Mouse (Mus musculus): ENCODE data around the gene Hipk3. TPM values are rescaled to one million over a fixed set of nuclear protein-coding genes. Genes with fewer than 3 reads are reported as not detected.
A peak's percentile ranks its signal among the peaks of the same experiment; 100 is the strongest.

The Hipk3 gene
- total RNA-seq, 2 experiments from 2014 or later = 241 to 253 TPM

DNA sequence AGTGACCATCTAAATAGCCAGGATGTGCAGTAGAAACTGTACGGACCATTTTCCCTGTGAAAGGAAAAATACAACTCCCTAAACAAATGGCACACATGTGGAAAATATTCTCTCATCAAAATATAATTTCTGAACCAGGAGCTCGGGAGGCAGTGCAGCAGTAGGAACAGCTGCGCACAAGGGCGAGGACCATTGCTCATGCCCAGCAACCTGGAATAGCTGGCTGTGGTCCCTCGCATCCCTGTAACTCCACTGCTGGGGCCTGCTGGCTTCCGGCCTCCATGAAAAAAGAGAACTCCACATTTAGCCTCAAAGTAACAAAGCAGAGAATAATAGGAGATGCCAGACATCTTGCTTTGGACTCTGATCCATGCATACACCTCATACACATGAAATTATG, 22.2 kb downstream of the Hipk3 start:
- DNase-seq (ENCODE audit: low spot score) = no peak

DNA sequence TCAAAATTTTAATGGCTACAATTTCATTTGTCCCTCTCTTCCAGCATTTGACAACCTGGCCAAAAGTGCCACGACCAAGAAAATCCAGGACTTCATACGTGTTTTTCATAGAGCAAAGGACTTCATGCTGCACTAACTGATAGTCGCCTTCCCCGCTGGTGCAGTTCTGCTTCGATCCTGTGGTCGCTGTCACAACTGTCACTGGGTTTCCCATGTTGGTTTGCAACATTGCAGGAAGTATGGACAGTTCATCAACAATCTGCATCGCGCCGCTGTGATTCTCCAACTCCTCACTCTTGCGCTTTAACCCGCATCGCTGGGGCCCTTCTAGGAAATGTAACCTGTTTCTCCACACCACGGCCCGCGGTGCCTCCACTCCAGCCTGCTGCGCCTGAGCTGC, 23.1 kb downstream of the Hipk3 start:
- DNase-seq (ENCODE audit: low spot score) = no peak

DNA sequence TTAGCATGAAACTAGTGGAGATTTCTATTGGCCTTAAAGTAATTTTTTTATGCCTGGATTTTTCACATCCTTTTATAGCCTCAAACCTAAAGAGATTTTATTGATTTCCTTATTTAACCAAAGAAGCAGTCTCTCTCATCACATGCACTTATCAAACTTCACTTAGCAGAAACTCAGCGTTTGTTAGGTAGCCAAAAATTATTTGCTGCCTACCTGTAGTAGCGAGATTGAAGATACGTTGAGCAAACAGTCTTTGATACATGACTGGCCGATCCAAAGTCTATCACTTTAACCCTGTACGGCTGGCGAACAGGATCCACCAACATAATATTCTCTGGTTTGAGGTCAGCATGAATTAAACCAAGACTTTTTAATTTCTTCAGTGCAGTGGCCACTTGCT, 23.7 kb downstream of the Hipk3 start:
- DNase-seq (ENCODE audit: low spot score) = no peak

DNA sequence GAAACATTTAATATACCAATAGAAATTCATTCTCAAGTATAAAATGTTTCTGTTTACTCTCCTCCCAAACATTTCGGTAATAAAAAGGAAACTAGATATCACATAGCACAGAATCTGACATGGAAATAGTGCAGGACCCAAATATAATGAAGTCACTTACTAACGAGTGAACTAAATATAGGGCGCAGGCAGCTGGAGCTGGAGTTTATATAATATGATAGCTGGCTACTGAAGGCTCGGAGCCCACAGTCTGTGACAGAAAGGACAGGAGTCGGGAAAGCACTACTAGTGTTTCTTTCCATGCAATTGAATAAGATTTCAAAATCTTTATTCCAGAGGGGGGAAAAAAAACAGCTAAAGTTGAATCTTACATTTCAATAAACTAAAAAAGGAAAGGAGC, 25.8 kb downstream of the Hipk3 start:
- peak; percentile 51 for DNase-seq (ENCODE audit: low spot score)

DNA sequence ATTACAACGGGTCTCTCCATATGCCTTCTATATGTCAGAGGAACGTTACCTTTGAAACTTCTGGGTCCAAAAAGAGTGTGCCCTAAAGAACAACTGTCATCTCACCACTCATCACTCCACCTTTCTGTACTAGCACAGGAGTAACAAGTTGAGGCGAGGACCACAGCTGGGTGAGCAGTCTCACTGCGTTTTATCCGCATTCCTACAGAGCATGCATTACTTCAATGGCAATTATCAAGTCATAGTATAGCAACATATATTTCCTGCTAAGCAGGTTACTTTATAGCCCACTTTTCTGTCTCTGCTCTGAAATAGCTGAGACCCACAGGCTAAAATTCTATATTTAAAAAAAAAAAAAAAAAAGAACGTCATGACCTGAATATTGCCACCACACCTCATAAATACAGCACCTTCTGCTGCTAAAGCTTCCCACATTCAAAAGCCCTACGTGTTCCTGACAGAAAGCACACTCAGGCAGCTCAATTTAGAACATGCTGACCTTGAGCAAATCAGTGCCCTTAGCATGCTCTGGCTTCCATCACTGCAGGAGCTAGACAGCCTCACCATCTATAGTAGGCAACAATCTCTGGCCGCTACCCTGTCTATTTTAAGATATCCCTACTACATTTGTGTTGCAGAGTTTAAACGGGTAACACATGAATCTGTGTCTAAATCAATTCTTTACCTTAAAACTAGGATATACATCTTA, 27.2 kb downstream of the Hipk3 start:
- peak; percentile 68 for DNase-seq (ENCODE audit: low spot score)

DNA sequence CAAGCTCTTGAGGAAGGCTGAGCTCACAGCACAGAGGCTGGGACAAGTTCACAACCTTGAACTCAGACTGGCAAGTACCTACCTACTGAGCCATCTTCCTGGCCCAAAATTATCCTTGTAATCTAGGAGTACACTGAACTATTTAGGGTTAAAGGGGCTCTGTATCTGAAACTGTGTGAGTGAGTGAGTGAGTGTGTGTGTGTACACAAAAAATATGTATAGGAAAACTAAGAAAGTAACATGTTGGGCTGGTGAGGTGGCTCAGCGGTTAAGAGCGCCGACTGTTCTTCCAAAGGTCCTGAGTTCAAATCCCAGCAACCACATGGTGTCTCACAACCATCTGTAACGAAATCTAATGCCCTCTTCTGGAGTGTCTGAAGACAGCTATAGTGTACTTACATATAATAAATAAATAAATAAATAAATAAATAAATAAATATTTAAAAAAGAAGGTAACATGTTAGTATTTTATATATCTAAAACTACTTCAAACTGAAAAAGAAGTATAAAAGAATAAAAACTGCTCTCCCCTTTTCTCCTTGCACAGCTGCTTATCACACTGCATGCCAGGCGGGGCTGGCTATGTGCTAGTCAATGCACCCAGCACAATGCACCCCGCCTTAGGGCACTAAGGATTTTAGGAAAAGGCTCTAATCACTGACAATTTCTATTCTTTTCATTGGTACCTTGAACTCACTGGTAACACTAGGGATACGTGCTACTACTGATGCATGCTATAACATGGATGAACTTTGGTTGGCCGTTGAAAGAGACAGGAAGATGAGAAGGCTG, 28.4 kb downstream of the Hipk3 start:
- no peak for DNase-seq (ENCODE audit: low spot score)

DNA sequence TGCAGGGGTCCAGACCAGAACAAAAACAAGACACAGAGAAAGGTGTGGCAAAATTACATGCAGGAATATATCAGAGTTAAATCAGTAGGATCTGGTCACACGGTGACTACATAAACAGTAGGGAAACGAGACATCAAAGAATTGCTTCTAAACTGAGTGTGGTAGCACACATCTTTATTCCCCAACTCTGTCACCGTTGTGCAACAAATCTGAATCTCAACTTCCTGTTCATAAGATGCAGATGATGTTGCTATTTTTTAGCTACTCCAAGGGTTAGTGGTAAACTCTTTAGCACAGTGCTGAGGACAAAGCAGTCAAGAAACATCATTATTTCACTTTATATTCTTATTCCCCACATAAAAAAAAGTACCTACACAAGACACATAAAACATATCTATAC, 34.2 kb downstream of the Hipk3 start:
- no peak for DNase-seq (ENCODE audit: low spot score)

DNA sequence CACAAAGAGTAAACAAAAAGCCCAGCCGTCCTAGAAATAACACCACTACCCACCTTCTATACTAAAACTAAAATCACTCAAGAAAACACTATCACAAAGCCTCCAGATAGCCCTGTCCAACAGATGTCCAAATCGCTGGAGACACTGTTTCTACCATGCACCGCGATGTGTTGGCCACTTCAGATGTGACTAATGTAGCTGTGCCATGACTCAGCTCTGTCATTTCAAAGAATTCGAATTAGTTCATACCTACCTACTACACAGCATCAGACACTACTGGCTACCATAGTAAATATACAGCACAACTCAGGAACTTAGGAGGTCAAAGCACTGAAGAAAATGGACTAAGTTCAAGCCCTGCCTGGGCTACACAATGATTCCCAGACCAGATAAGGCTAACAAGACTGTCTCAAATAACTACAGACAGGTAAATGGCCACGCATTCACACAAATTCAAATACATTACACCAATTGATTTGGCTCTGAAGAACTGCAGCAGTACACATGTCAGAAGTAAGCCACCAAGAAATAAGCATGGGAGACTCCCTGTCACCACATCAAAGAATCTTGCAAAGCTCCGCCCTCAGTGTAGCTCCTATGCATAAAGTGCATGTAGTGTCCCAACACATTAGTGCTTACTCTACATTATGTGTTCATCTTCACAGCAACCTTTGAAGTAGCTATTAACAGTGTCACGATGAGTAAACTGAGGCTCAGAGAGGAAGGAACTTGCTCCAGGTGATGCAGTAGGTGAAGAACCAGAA, 35.5 kb downstream of the Hipk3 start:
- no peak for DNase-seq (ENCODE audit: low spot score)

DNA sequence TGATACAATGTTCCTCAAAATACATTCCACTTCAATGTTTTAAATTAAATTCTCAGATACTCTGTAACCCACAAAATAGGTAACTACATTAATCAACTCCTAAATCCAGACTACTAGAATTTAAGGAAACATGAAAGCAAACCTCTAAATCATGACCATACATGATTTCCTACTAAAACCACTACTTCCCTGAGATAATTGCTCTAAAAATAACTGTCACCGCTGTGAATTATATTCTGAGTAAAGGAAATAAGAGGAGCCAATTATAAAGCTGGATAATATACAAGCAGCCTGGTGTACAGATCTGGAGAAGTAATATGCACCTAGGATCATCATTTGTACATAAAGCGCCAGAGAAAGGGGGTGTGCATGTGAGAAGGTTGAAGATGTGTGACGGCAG, 37.1 kb downstream of the Hipk3 start:
- no peak for DNase-seq (ENCODE audit: low spot score)

DNA sequence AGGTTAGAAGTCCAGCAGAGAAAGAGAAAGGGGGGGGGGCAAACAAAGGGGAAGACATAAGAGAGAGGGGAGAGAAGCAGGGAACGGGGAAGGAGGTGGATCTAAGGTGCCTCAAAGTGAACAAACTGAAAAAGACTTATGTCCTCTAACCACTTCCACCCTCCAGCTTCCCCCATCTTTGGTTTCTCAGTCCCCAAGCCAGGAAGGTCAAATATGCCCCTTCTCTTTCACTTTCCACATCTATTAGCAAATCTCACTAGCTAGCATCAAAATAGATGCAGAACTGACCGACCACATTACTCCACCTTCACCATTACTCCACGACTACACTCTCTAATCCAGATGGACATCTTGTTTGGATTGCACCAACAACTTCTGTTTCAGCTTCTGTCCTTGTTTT, 43.6 kb downstream of the Hipk3 start:
- DNase-seq (ENCODE audit: low spot score) = no peak

DNA sequence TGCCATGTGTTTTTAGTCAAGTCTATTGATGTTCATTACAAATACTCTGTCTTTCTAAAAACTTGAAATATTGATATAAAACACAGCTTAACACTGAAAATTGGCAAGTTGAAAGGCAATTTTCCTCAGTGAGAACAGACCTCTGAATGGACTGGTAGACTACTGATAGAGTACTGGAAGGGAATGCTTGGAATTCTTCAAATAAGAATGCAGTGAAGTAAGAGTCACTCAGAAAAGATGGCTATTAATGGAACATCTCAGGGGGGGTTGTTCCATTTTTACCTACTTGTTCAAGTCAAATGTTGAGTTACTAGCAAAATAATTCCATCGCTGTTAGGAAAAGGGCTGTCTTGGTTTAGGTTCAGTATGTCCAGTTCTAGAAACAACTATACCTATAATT, 45.1 kb downstream of the Hipk3 start:
- DNase-seq (ENCODE audit: low spot score) = no peak

DNA sequence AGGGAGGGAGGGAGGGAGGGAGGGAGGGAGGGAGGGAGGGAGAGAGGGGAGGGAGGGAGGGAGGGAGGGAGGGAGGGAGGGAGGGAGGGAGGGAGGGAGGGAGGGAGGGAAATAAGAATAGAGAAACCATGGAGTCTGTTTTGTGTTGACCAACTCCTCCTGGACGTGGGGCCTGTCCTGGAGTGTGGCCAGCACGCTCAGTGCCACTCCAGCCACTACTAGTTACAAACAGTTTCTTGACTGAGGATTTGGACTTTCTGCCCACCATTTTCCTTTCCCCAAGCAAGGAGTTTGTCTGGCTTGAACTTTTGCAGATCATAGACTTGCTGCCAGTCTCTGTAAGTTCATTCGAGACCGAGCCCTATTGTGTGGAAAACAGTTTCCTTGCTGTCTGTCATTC, 46.0 kb downstream of the Hipk3 start:
- no peak for DNase-seq (ENCODE audit: low spot score)

DNA sequence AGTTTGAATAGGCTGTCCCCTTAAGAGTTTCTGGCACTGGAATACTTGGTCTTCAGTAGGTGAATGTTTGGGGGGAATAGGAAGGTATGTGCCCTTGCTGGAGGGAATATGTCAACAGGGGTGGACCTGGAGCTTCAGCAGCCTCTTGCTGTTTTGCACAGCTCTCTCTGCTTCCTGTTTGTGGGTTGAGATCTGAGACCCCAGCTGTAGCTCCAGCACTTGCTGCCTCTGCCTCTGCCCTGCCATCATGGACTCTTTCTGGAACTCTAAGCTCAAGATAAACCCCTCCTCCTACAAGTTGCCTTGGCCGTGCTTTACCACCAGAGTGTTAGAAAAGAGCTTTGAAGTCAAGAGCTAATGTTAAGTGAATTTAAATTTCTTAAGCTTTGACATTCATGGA, 48.2 kb downstream of the Hipk3 start:
- no peak for DNase-seq (ENCODE audit: low spot score)

DNA sequence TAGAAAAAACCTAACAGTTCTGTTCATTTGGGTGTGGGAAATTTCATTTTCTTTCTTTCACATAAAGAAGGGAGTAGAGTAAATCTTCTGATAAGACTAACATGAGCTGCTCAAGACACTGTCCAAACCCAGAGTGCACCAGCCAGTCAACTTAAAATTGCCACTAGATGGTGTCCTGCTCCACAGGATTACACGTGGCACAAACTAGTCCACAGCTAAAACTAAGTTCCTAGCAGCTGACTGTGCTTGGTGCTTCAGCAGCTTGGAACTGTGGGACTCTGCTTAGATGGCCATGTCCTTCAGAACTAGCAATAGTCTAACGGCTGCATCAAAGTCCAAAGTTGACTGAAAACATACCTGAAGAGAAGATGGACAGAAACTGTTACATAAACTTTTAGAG, 49.5 kb downstream of the Hipk3 start:
- peak; percentile 82 for DNase-seq (ENCODE audit: low spot score)

DNA sequence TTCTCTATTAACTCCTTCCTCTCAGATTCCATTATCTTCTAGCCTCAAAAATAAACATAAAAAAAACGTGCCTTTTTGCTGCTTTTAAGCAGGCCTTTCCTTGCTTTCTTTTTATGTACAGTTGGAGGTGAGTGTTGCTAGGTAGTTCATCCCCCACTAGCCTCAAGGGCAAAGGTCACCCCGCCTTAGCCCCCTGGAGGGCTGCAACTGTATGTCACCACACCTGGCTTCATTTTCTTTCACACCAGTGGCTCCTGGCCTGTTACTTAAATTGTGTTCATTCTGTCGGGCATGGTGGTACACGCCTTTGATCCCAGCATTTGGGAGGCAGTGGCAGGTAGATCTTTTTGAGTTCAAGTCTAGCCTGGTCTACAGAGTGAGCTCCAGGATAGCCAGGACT, 51.9 kb downstream of the Hipk3 start:
- DNase-seq (ENCODE audit: low spot score) = no peak

DNA sequence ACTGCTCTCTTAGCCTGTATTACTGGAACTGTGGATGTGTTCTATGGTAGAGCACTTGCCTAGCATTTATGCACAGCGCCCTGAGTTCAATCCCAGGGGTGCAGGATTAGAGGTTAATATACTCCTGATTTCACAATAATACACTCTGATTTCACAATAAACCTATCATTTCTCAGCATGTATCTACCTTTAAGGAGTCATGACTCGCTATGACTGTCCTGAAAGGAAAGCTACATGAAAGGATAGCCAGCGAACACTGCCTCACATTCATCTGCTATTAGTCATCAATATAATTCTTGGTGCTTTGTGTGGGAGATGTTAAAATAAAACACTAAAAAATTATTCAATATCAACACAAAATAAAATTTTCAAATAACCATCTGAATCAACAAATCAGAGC, 58.0 kb downstream of the Hipk3 start:
- DNase-seq (ENCODE audit: low spot score) = no peak

DNA sequence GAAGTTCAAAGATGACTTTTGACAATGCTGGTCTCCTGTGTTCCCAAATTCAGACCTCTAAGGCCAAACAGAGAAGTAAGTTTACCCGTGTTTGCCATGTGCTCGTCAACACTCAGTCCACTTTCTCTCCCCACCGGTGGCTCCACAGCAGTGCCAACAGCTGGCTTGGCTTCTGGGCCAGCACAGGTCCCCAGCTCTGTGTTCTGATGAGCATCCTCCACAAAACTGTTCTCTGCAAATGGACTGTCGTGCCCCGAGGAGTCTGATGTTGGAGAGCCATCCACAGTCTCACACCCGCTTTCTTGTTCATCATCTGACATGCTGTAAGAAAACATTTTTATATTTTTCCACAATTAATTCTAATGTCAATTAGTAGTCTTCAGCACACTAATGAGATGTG, 63.2 kb downstream of the Hipk3 start:
- no peak for DNase-seq (ENCODE audit: low spot score)

DNA sequence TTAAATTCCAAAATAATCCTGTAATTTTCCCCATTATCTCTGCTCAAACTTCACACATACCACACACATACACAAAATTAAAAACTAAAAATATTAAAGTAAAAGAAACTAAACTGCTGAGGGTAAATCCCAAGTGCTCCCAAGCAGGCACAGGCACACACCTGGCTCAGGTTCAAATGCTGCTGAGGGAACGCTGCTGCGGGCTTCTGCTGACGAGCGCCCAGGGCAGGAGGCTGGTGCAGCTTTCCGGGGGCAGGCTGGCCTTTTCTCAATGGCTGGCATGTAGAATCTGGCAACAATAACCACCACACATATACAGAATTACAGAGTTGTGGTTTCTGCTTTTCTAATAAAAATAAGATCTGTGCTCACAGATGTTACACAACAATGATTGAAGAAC, 63.7 kb downstream of the Hipk3 start:
- DNase-seq (ENCODE audit: low spot score) = no peak

DNA sequence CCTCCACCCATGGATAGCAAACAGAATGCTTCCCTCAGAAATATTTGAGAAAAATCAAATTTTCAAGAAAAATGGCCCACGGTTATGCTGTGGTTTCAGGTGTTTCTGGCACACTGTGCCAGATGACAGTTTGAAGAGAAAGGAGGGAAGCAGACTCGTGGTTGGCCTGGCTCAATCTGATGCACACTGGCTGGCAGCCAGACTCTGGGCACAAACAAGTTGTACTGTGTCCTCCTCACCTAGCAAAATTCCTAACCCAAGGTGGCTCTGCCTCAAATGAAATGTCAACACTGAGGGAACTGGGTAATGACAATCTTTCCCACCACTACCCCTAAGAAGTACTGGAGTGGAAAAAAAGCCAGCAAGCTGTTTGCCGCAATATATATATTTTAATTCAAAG, 68.1 kb downstream of the Hipk3 start:
- DNase-seq (ENCODE audit: low spot score) = no peak

DNA sequence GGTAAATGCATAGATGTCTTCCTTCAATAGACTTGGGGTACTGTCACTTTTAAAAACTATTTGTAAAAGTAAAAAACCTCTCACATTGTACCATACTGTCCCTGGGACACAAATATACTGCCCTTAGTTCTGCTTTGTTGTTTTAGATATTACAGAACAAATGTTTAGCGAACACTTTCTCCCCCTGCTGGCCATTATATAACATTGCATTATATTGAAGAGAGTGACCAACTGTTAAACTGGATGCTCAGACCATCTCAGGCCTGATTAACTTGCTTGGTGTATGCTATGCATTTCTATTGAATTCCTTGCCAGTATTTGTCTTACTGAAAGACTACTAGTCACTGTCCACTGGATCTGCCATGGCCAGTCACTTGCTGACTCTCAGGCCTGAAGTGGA, 72.0 kb downstream of the Hipk3 start:
- peak; percentile 36 for DNase-seq (ENCODE audit: low spot score)

DNA sequence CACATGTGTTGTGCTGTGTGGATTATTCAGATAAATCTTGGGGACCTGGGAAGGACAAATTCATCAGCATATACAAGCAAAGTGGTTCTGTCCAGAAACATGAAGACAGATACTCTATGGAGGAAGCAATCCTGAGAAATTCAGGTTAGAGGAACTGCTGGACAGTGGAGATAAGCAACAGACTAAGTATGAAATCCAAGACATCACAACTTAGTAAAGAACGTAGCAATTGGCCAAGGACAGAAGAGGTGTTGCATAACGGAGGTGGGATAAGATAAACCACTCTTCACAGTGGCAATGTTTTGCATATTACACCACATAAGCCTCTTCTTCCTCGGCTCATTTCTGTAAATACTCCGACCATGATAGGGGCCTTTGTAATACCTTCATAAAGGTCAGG, 73.4 kb downstream of the Hipk3 start:
- no peak for DNase-seq (ENCODE audit: low spot score)

DNA sequence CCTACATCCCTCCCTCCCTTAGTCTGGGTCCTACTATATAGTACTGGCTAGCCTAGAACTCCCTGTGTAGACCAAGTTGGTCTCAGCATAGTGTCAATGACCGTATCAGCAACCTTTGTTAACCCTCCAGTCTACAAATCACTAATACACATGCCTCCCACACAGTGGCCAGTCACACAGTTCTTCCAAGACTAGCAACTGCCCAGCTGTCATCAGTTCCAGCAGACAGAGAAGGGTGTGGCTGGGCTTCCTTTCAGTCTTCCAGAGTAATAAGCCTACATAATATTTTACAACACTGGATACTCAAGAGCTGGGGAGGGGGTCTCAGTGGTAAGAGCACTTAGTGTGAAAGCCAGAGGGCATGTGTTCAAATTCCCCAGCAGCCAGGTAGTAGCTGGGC, 74.2 kb downstream of the Hipk3 start:
- DNase-seq (ENCODE audit: low spot score) = no peak

DNA sequence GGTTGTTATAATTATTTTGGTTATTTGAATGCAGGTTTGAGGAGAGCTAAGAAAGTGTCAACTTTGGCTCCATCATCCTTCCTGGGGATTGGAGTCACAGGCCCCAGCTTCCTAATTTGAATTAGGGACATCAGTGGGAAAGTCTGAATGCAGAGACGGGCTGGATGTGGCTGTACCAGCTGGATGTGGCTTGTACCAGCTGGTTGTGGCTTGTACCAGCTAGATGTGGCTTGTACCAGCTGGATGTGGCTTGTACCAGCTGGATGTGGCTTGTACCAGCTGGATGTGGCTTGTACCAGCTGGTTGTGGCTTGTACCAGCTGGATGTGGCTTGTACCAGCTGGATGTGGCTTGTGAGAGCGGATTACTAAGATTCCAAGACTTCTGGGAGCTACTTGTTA, 74.8 kb downstream of the Hipk3 start:
- no peak for DNase-seq (ENCODE audit: low spot score)

Measured in gastrocnemius, adult 18-20 months (tissue).